Mouse (Mus musculus) cerebellum, postnatal 4 days (tissue): Measurements from ENCODE around the gene Gm21822.
"Not testable (repeated sequence)": the region's sequence is repeated elsewhere in the genome, so short reads cannot be mapped to it uniquely, and the experiment has no call there.

Experiments used
- DNase-seq, 2 experiments: peaks; one replicate each; pipeline ENCODE4 v3.0.0; 2022; ENCODE audit warnings: low spot score in 2 of 2, mixed read lengths in 1 of 2

The Gm21822 gene

GRCm38 (mm10) chrY:18654182-18654581 lies at the start of gene Gm21822:
Gene Gm21822, plus strand, starts transcription at chrY:18654482.
- DNase-seq, result not testable (repeated sequence)
